Mouse (Mus musculus) brown adipose tissue, adult 24 weeks (tissue): ENCODE measurements around the gene Barhl2. TPM values are rescaled to one million over a fixed set of nuclear protein-coding genes. Genes with fewer than 3 reads are reported as not detected.

ENCODE experiments used
- polyA plus RNA-seq: library from polyadenylated mRNA; stranded (reverse); fragments of >200 nt; gene quantifications from 2 replicates; pipeline ENCODE4 v1.2.4, GENCODE M21; 2012; ENCODE audit not compliant: missing spikeins, insufficient read depth, insufficient read length

Gene Barhl2
- polyA plus RNA-seq, 1 experiment, result not detected

Other genes starting within 250 kb of the Barhl2 start
- gene Gm17304, start 150.9 kb upstream of the Barhl2 start, polyA plus RNA-seq, result not detected in 2 replicates
- 7.5 and 17.4 TPM in 2 replicates for gene Zfp644, start 239.1 kb upstream of the Barhl2 start, polyA plus RNA-seq